Mouse (Mus musculus) T-helper 1 cell (primary cell): ENCODE results near the gene Gm43518.

Source experiments
- in situ Hi-C: fragments of 300-600 bp; cut with MboI, MseI; formaldehyde crosslinking; loops from one replicate; pipeline ENCODE4 v1.15.1; 2025; ENCODE audit warnings: high pct_unique_total_duplicates

Gm43518 gene

GRCm38 (mm10) chr5:123933556-123933955 lies 6.3 kb downstream of the Gm43518 start:
- in situ Hi-C loops: no loop called here

- in situ Hi-C loops: no loop called here
Measured at GRCm38 (mm10) chr5:123933957-123934591, 6.9 kb downstream of the Gm43518 start.

GRCm38 (mm10) chr5:123935931-123936330 lies 8.7 kb downstream of the Gm43518 start:
- in situ Hi-C loops: no loop called here

GRCm38 (mm10) chr5:123938479-123938878 lies 11.3 kb downstream of the Gm43518 start:
- in situ Hi-C loops: no loop called here

- in situ Hi-C loops: loop anchor here (5.0 to 10.0 kb wide), 2 partner anchors 48 to 146 kb away; no protein-coding TSS in a partner anchor
Measured at GRCm38 (mm10) chr5:123946546-123946945, 19.3 kb downstream of the Gm43518 start.

GRCm38 (mm10) chr5:123947041-123947761 lies 20.0 kb downstream of the Gm43518 start:
- in situ Hi-C loops: loop anchor here (5.0 to 10.0 kb wide), 2 partner anchors 48 to 145 kb away; no protein-coding TSS in a partner anchor

- in situ Hi-C loops: no loop called here
Measured at GRCm38 (mm10) chr5:123952365-123953045, 25.3 kb downstream of the Gm43518 start.

GRCm38 (mm10) chr5:123957213-123957612 lies 30.0 kb downstream of the Gm43518 start:
- in situ Hi-C loops: no loop called here

- in situ Hi-C loops: no loop called here
Measured at GRCm38 (mm10) chr5:123959018-123959417, 31.8 kb downstream of the Gm43518 start.

GRCm38 (mm10) chr5:123960129-123960528 lies 32.9 kb downstream of the Gm43518 start:
- in situ Hi-C loops: no loop called here

- in situ Hi-C loops: no loop called here
Measured at GRCm38 (mm10) chr5:123961046-123961445, 33.8 kb downstream of the Gm43518 start.

- in situ Hi-C loops: no loop called here
Measured at GRCm38 (mm10) chr5:123964208-123964607, 37.0 kb downstream of the Gm43518 start.

GRCm38 (mm10) chr5:123966759-123967158 lies 39.5 kb downstream of the Gm43518 start:
- in situ Hi-C loops: no loop called here

- in situ Hi-C loops: no loop called here
Measured at GRCm38 (mm10) chr5:123968468-123968867, 41.2 kb downstream of the Gm43518 start.

- in situ Hi-C loops: no loop called here
Measured at GRCm38 (mm10) chr5:123969216-123969615, 42.0 kb downstream of the Gm43518 start.

GRCm38 (mm10) chr5:123970576-123970975 lies 43.4 kb downstream of the Gm43518 start:
- in situ Hi-C loops: no loop called here

GRCm38 (mm10) chr5:123972453-123972852 lies 45.2 kb downstream of the Gm43518 start:
- in situ Hi-C loops: no loop called here

- in situ Hi-C loops: no loop called here
Measured at GRCm38 (mm10) chr5:123973299-123974178, 46.3 kb downstream of the Gm43518 start, which contains the start of gene Hip1r. Gene Hip1r (plus strand): TSS chr5:123973628.

GRCm38 (mm10) chr5:123974179-123974485 lies 46.9 kb downstream of the Gm43518 start:
- in situ Hi-C loops: no loop called here

GRCm38 (mm10) chr5:123974616-123975111 lies 47.4 kb downstream of the Gm43518 start:
- in situ Hi-C loops: no loop called here

- in situ Hi-C loops: no loop called here
Measured at GRCm38 (mm10) chr5:123975668-123976180, 48.5 kb downstream of the Gm43518 start.
